Mouse (Mus musculus) thymus, postnatal 14 days (tissue): ENCODE data around the gene Schip1.

Experiments used
- DNase-seq: peaks from one replicate; pipeline ENCODE4 v3.0.0; 2021

Gene Schip1

DNA sequence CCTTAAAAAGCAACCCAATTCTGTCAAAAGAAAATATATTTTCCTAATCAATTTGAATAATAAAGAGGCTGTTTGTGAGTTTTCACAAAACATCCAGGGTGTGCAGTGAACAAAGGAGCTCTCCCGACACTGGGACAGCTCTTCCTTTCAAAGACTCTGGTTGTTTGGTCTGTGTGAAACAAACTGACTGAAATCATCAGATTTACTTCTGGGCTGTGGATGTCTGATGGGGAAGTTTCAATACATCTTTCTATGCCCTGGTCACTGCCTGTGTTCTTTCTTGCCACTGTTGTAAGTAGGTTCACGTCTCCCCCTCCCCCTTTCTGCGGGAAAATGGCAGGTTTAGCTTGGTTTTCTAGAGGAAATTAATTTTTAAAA, 449.5 kb downstream of the Schip1 start:
- no peak for DNase-seq

DNA sequence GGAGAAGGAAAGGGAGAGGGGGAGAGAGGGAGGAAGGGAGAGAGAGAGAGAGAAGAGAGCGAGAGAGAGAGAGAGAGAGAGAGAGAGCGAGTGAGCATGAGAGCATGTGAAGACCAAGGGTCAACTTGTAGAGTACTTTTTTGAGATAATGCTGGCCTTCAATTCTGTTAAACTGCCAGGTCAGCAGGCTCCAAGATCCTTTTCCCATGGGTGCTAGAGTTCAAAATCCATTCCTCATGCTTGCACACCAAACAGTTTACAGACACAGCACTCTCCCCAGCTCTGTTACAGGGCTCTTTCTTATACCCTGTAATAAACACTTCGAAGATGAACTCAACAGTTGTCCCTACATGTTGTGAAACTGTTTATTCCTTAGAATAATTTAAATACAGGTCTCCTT, 450.1 kb downstream of the Schip1 start:
- DNase-seq, result no peak

DNA sequence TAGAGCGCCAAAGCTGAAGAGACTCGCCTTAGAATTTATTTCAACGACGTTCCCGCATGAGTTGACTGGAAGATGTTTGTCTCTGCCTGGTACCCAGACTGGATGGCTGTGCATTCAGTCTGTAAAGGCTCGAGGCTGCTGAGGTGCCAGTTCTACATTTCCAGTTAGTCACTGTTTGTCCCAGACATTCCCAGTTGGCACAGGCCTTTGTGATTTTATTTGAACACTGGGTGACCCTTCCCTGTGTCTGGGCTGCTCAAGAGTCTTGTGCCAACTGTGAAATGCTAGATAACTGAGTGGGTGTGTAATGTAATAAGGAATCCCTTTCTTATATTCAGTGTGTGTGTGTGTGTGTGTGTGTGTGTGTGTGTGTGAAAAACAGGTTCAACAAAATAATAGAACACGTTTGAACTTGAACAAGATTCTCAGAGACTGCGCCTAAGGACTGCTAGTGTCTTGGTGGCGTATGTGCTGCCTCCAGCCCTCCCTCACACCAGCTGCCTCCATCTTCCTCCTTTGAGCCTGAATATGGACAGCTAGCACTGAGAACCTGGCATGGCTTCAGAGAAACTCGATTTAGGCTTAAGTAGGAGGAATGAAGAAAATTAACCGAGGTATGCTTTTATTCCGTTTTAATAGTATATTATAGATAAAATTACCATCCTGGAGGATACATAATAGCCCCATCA, 451.9 kb downstream of the Schip1 start:
- DNase-seq, result no peak

DNA sequence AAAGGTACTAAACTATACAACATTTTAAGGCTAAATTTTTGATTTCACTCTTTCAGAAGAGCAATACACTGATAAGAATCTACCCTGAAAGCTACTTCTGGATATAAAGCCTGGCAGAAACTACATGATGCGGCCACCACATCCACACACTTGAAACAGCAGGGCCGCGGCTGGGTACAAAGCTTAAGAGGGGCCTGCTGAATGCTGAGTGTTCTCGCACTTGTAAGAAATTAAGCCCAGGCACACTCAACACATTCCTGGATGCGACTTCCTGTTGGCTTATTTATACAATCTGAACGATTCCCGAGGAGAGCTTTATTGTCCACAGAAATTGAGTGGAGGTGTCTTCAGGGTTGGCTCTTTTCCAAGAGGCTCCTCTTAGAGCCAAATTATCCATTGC, 452.6 kb downstream of the Schip1 start:
- no peak for DNase-seq

DNA sequence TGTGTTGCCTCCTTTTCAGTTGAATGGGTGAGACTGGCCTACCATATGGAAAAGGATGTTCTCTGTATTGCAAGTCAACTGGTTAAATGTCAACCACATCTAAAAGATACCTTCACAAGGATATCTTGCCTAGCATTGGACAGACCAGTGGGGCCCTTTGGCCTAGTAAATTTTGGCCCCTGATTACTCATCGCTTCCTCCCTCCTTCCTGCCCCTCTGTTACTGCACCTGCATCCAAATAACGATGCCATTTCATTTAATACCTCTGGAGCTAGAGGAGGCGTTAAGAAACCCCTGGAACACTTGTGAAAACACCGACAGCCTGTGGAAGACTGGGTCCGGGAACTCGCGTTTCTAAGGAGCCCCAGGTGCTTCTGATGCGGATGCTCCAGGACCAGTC, 453.4 kb downstream of the Schip1 start:
- no peak for DNase-seq

DNA sequence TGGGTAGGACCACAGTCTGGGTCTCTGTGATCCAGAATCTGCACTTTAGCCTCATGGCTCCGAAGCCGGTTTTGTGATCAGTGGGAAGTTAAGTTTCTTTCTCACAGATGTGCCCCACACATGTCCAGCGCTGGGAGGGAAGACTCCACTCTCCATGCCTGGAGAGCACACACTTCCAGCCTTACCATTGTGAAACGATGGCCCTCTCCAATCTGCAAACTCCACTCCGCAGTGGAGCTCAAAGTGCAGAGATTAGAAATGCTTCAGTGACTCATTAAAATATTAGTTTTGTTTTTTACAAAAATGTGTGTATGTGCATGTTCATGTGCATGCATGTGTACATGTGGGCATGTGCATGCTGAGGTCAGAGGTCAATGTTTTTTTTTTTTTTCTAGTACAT, 454.0 kb downstream of the Schip1 start:
- no peak for DNase-seq

DNA sequence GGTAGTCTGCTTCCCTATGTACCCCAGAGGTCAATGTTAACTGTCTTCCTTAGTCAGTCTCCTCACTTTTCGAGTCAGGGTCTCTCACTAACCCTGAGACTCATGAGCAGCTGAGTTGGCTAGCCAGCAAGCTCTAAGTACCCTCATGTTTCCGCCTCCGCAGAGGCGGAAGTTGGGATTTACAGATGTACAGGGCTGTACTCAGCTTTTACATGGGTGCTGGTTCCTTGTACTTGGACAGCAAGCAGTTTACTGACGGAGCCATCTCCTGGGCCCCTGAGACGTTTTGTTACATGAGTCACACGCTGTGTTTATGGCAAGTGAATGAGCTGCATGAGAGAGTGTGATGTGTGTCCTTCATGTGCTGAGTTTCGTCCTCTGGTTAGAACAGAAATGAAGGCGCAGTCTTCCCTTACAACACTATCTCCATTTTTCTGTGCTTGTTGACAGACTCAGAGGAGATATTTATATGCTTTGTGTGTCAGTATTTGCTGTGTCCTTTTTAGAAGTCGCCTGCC, 460.8 kb downstream of the Schip1 start:
- DNase-seq, result no peak

DNA sequence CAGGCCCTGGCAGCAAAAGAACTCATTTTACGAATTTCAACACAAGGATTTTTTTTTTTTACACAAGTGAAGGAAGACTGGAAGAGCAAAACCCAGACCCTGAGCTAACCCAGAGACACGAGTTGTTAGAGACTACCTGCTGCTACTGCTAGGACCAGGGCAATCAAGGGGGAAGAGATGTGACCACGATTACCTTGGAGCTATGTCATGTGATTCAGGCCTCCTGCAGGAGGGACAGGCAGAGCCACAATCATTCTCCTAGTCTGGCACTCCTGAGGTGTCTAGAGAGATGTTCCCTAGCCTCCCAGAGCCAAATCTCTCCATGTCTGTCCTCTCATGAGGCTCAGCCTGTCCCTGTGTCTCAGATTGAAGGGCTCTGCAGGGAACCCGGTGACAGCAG, 461.8 kb downstream of the Schip1 start:
- no peak for DNase-seq

DNA sequence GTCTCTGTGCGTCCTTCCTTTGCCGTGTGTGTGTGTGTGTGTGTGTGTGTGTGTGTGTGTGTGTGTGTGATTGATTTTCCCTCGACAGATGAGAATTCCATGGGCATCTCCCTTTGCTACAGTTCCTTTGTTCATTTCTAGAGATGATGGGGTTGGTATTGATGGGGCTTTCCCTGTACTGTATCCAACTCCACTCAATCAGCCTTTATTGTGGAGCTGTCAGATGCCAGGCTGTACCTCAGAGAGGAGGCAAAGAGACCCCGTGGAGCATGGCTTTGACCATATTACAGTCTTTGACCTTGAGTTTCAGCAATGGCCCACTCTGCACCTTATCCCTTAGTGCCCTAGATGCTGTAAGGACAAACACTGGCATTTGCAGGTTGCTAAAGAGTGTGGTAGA, 462.6 kb downstream of the Schip1 start:
- no peak for DNase-seq

DNA sequence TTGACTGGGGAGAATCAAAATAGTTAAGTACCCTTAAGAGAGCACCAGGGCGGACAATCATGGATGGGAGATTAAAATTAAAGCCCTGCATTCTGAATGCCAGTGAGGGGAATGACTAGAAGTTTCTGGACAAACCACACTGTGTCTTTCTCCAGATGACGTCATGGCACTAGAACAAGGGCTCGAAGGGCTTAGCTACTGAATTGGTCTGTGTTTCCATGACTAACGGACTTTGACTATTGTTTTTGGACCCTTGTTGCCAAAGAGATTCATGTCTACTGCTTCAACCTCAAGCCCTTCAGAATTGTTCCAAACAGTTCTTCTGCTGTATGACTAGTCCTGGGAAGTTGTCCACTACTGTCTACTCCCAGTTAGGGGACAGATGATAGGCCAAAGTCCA, 467.3 kb downstream of the Schip1 start:
- no peak for DNase-seq

DNA sequence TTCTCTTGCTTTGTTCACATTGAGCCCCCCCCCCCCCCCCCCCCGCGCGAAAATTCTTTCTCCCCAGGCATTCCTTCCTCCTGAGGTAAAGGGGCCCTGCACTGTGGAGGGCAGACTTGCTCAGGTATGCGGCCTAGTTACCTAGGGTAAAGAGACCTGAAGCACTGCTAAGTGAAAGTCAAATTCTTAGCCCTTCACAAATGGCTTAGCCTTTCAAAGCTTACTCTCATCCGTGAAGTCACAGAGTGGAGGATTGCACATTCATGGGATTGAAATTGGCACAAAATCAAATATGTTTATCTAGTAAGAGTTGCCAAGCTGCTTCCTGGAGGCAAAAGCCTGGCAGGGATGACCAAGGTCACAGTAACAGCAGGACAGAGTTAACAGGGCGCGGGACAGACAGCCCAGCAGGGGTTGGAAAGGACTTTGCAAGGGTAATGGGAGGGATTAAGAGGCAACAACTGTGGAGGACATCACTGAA, 470.0 kb downstream of the Schip1 start:
- no peak for DNase-seq

DNA sequence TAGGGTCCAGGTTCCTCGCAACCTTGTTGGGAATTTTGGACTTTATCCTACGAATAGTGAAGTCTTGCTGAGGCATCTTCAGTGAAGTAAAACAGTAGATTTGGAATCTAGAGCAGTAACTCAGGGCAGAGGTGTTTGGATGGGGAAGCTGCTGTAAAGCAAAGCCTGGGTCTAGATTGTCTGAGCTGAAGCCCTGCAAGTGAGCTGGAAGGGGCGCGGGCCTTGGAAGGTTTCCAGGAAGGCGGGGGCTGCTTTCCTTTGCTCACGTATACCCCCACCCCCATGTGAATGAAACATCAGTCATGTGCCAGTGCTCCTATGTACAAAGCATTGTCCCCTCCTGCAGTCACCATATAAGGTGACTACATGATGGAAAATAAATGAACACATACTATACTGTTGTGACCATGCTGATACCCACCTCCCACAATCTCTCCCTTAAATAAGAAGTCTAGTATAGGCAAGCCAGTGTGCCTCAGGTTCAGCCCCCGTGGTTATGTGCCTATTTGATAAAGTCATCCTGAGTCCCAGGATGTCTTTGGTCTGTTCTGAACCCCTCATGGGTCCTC, 470.6 kb downstream of the Schip1 start:
- DNase-seq, result no peak

DNA sequence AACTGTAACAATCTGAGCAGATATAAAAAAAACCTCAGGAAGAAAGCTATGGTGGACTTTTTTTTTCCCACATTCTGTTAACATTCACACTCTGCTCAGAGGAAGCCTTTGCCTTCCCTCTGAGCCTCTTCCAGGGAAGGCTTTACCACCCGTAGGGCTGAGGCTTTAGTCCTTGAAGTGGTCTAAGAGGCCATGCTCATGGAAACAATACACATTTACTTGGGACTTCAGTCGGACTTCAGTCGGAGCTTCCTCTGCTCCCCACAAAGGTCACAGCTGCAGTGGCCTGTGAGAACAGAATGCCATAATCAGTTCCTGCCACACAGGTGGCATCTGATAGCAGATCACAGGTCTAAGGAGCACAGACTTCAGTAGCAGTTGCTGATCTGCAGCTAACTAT, 471.5 kb downstream of the Schip1 start:
- DNase-seq, result no peak

DNA sequence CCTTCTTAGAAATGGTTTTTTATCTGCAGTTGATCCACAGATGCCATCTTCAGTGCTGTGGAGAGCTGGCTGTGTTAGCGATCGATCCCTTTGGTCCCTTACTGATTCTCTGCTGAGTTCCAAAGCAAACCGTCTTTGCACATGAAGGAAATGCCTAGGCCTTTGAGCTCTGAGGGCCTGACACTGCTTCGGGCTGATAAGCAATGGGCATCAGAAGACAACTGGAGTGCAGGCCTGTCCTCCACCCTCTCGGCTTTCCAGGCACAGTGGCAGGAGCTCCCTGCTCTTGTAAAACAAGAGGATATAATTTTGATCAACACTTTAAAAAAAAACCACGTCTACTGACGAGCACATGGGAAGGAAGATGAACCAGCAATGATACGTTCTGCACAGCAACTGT, 477.1 kb downstream of the Schip1 start:
- no peak for DNase-seq

DNA sequence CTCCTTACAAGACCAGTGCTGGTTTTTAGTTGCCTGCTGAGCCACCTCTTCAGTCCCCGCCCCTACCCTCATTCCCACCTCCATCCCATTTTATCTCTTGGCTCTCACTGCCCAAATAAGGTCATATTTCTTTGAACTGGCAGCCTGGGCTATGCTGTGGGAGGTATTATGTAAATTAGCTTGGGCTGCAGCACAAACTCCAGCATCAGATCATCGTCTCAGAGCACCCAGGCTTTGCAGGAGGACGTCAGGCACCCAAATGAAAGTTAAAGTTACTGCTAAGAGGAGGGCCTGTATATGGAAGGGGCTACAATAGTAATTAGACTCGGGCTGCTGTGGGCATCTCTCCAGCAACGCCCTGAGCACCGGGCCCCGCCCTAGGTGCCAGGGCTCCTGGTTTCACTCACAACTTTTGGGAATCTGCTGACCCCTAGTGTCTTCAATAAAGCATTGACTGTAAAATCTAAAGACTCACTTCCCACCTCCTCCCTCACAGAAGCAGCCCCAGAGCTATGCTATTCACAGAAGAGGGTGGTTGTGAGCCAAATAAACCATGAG, 478.4 kb downstream of the Schip1 start:
- DNase-seq, result peak; percentile 17

DNA sequence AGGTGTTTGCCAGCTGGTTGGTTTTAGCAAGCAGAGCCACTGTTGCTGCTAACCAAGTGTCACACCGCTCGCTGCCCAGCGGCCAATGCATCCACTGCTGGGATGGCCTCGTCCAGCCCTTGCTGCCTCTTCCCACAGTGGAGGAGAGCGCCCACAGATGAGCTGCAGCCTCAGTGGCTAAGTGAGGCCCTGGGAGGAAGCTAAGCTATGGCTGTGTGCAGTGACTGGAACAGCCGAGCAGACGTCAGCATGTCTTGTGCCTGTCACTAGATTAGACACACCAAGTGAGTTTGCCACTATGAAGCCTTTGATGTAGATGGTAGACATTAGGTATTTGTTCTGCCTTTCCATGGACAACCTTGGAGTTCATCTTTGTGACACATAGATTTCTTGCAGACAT, 480.2 kb downstream of the Schip1 start:
- DNase-seq, result no peak

DNA sequence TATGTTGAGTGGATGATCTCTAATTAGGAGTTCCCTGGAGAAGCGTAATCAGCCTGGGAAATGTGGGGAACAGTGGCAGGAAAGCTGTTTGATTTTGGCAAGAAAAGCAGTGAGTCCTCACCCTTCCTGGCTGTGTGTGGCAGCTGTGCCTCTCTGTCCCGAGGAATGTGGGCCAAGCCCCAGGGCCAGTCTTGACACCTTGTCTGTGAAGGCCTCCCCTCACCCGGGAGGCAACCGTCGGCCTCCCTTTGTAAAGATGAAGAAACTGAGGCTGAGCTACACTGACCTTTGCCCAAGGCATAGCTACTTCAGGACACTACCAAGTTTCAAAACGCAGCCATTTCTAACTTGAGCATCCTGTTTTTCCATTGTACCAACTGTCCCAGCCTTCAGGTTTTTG, 481.3 kb downstream of the Schip1 start:
- no peak for DNase-seq

DNA sequence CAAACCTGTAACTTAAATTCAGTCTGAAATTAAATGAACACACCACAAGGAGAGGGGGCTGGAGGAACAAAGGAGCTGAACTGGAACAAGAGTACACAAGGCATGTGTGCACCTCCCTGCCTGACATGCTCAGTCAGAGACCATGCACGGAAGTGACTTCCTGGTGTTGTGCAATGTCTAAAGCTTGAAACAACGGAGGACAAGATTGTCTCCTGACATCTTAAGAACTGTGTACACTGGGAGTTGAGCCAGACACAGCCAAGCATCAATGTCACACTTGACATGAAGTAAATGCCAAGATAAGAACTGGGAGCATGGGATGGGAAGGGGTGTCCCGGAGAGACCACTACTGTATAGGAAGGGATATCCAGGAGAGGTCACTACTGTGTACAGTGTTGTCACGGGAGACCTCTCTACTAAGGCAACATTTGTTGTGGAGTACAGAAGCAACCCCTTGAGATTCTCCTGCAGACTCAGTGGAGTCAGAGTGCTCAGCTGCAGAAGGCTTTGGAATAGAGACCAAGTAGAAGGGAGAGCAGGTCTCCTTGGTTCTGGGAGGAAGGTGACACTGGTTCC, 490.6 kb downstream of the Schip1 start:
- DNase-seq, result no peak

DNA sequence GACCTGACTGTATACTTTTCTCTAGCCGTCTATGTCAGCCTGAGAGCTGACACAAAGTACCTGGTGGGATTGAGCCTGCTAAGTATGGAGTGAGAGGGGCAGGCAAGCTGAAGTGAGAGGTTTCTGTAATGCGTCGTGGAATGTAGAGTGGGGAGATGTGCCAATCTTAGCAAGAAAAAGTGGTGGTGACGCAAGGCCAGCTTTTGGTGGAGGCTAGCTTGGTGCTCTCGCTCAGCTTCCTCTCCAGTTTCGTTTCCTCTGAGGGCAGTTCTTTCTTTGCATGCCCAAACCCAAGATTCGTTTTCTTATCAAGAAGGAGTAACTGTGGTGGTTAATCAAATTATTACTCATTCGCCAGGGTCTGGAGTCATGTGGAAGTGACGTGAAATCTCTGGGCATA, 492.3 kb downstream of the Schip1 start:
- no peak for DNase-seq

DNA sequence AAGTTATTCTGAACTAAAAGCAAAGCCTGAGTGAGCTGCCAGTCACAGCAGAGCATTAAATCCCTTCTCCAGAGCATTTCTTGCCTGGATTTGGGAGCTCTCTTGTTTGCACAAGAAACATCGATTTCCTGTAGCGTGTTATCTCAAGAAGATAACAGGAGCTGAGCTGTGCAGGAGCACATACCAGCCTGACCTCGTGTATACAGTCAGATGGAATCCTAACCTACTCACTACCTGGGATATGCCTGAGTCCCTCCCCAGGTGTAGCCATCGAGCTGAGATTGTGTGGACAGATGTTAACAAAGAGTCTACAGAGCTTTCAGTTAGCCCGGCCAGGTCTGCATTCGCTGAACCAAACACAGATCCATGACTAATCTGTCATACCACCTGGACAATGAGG, 494.1 kb downstream of the Schip1 start:
- no peak for DNase-seq

DNA sequence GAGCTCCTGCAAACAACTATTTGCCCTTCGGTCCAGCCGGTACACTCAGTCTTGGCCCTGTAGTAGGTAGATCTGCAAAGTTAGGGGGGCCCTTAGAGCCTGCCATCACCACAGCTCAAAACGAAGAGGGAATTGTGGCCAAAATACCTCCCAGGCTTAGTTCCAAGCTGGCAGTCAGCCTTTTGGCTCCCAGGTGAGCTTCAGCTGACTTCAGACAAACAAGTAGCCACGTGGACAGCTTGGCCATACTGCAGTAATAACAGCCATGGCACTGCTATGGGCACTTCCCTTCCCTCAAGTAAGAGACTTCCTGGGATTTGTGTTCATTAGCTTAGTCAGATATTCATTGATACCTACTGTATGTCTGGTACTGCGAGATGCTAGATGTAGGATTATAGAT, 495.5 kb downstream of the Schip1 start:
- no peak for DNase-seq

DNA sequence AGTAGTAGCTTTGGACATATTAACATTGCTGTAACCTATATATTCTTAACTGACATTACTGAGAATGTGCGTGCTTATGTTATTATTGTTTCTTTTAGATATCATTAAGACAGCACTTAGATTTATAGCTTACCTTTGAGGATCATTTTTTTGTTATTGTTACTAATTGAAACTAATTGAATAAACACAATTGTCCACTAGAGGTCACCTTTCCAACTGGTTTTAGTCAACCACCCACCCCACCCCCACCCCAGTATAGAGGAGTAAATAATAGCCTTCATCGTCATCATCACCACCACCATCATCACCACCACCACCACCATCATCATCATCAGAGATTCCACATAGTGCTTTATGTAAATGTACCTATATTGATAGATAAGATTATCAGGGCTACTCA, 498.2 kb downstream of the Schip1 start:
- no peak for DNase-seq

DNA sequence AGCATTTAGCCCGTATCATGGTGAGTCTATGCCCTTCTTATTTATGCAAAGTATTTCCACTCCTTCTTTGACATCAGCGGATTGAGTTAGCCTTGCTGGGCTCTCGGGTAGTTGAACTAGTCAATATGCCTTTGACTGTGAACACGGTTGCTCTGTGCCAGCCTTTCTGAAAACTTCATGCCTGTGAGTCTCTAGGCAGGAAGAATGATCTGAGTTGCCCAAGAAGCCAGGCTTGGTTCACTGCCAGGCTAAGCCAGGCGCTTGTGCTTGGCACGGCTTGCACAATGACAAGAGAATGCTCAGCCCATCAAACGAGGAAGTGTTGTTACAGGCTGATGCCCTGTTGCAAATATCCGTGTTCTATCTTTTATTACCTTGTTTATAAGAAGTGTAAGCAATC, 499.3 kb downstream of the Schip1 start:
- no peak for DNase-seq

DNA sequence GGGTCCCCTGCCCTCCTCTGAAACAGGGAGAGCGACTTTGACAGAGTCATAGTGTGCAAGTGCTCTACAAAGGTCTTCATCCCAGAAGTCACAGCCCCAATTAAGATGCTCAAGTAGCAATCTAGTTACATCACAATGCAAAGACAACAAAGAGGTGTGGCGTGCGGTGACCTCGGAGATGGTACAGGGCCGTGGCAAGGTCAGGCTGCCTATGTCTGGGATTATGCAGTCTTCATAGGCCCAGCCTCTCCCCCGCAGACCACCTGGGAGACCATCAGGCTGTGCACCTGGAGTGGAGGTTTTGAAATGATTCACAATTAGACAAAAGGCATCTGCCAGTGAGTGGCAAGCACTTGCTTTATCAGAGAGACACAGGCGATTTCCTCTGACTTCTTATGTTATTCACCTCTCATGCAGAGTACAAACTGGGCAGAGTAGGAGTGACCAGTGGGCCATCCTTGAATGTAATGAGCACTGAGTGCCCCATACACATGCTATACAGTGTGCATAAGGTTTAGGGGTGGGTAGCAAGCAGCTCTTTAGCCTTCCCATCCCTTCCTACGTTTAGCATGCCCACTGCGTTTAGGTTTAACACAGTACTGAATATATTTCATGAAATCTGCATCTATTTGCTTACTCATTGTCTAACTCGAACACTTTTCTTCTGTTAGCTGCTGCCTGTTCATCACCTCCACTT, 500.5 kb downstream of the Schip1 start:
- no peak for DNase-seq
